Mouse (Mus musculus) 3T3-L1 (cell line): ENCODE measurements around the gene Foxo3.

Experiments used
- DNase-seq: peaks from one replicate; pipeline ENCODE4 v3.0.0-alpha.2; 2015; ENCODE audit warnings: low read depth, low spot score

Foxo3 gene

GRCm38 (mm10) chr10:42276507-42277345 lies at the start of gene Foxo3:
Gene Foxo3 (minus strand): TSS chr10:42276755.
- peak; percentile 83 for DNase-seq

- DNase-seq: no peak
Observed at GRCm38 (mm10) chr10:42325305-42325704, 48.8 kb upstream of the Foxo3 start.

- no peak for DNase-seq
Observed at GRCm38 (mm10) chr10:42323978-42324377, 47.4 kb upstream of the Foxo3 start.

GRCm38 (mm10) chr10:42313222-42313786 lies 36.7 kb upstream of the Foxo3 start:
- DNase-seq: no peak

- DNase-seq: no peak
Observed at GRCm38 (mm10) chr10:42312557-42312956, 36.0 kb upstream of the Foxo3 start.

- no peak for DNase-seq
Observed at GRCm38 (mm10) chr10:42308687-42308987, 32.1 kb upstream of the Foxo3 start.

GRCm38 (mm10) chr10:42307980-42308686 lies 31.6 kb upstream of the Foxo3 start:
- DNase-seq: peak; percentile 73

- DNase-seq: no peak
Observed at GRCm38 (mm10) chr10:42306422-42306821, 29.9 kb upstream of the Foxo3 start.

GRCm38 (mm10) chr10:42300805-42301204 lies 24.2 kb upstream of the Foxo3 start:
- no peak for DNase-seq

GRCm38 (mm10) chr10:42299967-42300366 lies 23.4 kb upstream of the Foxo3 start:
- peak; percentile 29 for DNase-seq

- peak; percentile 77 for DNase-seq
Observed at GRCm38 (mm10) chr10:42299426-42299825, 22.9 kb upstream of the Foxo3 start.

- DNase-seq: peak; percentile 23
Observed at GRCm38 (mm10) chr10:42297954-42298353, 21.4 kb upstream of the Foxo3 start.

- no peak for DNase-seq
Observed at GRCm38 (mm10) chr10:42297109-42297508, 20.6 kb upstream of the Foxo3 start.

- DNase-seq: no peak
Observed at GRCm38 (mm10) chr10:42296559-42296958, 20.0 kb upstream of the Foxo3 start.

- peak; percentile 82 for DNase-seq
Observed at GRCm38 (mm10) chr10:42295028-42295427, 18.5 kb upstream of the Foxo3 start.

- DNase-seq: no peak
Observed at GRCm38 (mm10) chr10:42294392-42294791, 17.8 kb upstream of the Foxo3 start.

GRCm38 (mm10) chr10:42293877-42294276 lies 17.3 kb upstream of the Foxo3 start:
- peak; percentile 45 for DNase-seq

- no peak for DNase-seq
Observed at GRCm38 (mm10) chr10:42291360-42291759, 14.8 kb upstream of the Foxo3 start.

GRCm38 (mm10) chr10:42287666-42288065 lies 11.1 kb upstream of the Foxo3 start:
- DNase-seq: no peak

GRCm38 (mm10) chr10:42278307-42278850 lies 1.8 kb upstream of the Foxo3 start:
- DNase-seq: no peak

- peak; percentile 98 for DNase-seq
Observed at GRCm38 (mm10) chr10:42277476-42278306, 1.1 kb upstream of the Foxo3 start.
